Comparison of ENCODE assay signal across 11 mouse cellular contexts in genomic region chr16:35024300-35024699, GRCm38 (mm10). TPM values are rescaled to one million over a fixed set of nuclear protein-coding genes. Genes with fewer than 3 reads are reported as not detected.
DNase-seq lines count a peak whose midpoint lies in the region; ATAC-seq and TF ChIP-seq lines count a peak whose summit lies in the region.
"Had no signal": no experiment of that assay in that cellular context is flagged by ENCODE, and none has a peak within 500 bp of the region (broad histone marks: within the 10 kb centered on the region; RNA-seq: fewer than 3 reads in every experiment).

No protein-coding gene starts in this region.

- no peak for DNase-seq in forebrain, postnatal 0 days
- DNase-seq in midbrain, postnatal 0 days (ENCODE audit: low spot score), result peak; percentile 19
- peak; percentile 45 for DNase-seq in induced T-regulatory cell, adult 2 months (ENCODE audit: low read depth)
- DNase-seq in thymus, postnatal 4 days, result peak; percentile 21
- DNase-seq in c-Kit-positive CD71-positive TER-119-positive erythroid progenitor cells, embryonic 14.5 days (ENCODE audit: low spot score), result no peak
- no peak for DNase-seq in gastrocnemius, postnatal 10 days

- TF ChIP-seq CTCF in forebrain, postnatal 0 days (IDR thresholded peaks at IDR 0.05; ENCODE audit: low read depth), result peak; percentile 44; the same call in 1 of the 2 replicates
- TF ChIP-seq CTCF in midbrain, postnatal 0 days (IDR thresholded peaks at IDR 0.05), result peak; percentile 45

- H3K9me3 ChIP-seq in forebrain, postnatal 0 days (ENCODE audit: low read length), result no peaks in the 10 kb centered on the region
- no peaks in the 10 kb centered on the region for H3K9me3 ChIP-seq in forebrain, embryonic 16.5 days (ENCODE audit: control insufficient read depth, low read length)
- H3K9me3 ChIP-seq in midbrain, postnatal 0 days (ENCODE audit: low read length), result no peaks in the 10 kb centered on the region
- no peaks in the 10 kb centered on the region for H3K9me3 ChIP-seq in midbrain, embryonic 16.5 days (replicated peaks; ENCODE audit: control insufficient read depth, low read length, poor library complexity, severe bottlenecking)
- H3K9me3 ChIP-seq: G1E; lung, embryonic 15.5 days; midbrain, embryonic 12.5 days had no signal

- no peak overlapping the region for H3K4me2 ChIP-seq in forebrain, postnatal 0 days (ENCODE audit: low read depth)
- no peak overlapping the region for H3K4me2 ChIP-seq in forebrain, embryonic 16.5 days (ENCODE audit: low read length)
- no peak overlapping the region for H3K4me2 ChIP-seq in midbrain, postnatal 0 days (ENCODE audit: low read depth, low read length, poor library complexity, severe bottlenecking)
- H3K4me2 ChIP-seq in midbrain, embryonic 16.5 days (ENCODE audit: low read length), result no peak overlapping the region
- H3K4me2 ChIP-seq: lung, embryonic 15.5 days; midbrain, embryonic 12.5 days had no signal

- H3K9ac ChIP-seq in forebrain, postnatal 0 days, result no peak overlapping the region
- no peak overlapping the region for H3K9ac ChIP-seq in forebrain, embryonic 16.5 days (replicated peaks; ENCODE audit: low read depth, low read length)
- no peak overlapping the region for H3K9ac ChIP-seq in midbrain, postnatal 0 days (replicated peaks; ENCODE audit: low read length, poor library complexity, severe bottlenecking)
- no peak overlapping the region for H3K9ac ChIP-seq in midbrain, embryonic 16.5 days (ENCODE audit: low read depth, low read length)
- H3K9ac ChIP-seq: lung, embryonic 15.5 days; midbrain, embryonic 12.5 days had no signal

- 85% methylated on average over 5 of the region's 5 CpGs for WGBS in forebrain, postnatal 0 days
- 88% methylated on average over 5 of the region's 5 CpGs for WGBS in forebrain, embryonic 16.5 days
- WGBS in midbrain, postnatal 0 days, result 88% methylated on average over 5 of the region's 5 CpGs
- 89% methylated on average over 5 of the region's 5 CpGs for WGBS in midbrain, embryonic 16.5 days

- H3K4me1 ChIP-seq in forebrain, postnatal 0 days (ENCODE audit: insufficient read depth), result peaks cover 3% of the 10 kb centered on the region; the same call in 1 of the 2 replicates
- H3K4me1 ChIP-seq in forebrain, embryonic 16.5 days (replicated peaks; ENCODE audit: control insufficient read depth, insufficient read depth, low read length), result peaks cover 8% of the 10 kb centered on the region
- H3K4me1 ChIP-seq in midbrain, postnatal 0 days (ENCODE audit: insufficient read depth, low read length), result no peaks in the 10 kb centered on the region
- H3K4me1 ChIP-seq in midbrain, embryonic 16.5 days (ENCODE audit: control insufficient read depth, insufficient read depth, low read length), result peaks cover 8% of the 10 kb centered on the region; the same call in 1 of the 2 replicates
- H3K4me1 ChIP-seq: midbrain, embryonic 12.5 days had no signal

- H3K27me3 ChIP-seq in forebrain, postnatal 0 days (ENCODE audit: insufficient read depth, low read length), result peaks cover 5% of the 10 kb centered on the region; the same call in 1 of the 2 replicates
- peaks cover 14% of the 10 kb centered on the region for H3K27me3 ChIP-seq in forebrain, embryonic 16.5 days (replicated peaks; ENCODE audit: control insufficient read depth, insufficient read depth, low read length)
- H3K27me3 ChIP-seq in midbrain, postnatal 0 days (ENCODE audit: insufficient read depth, low read length), result peaks cover 4% of the 10 kb centered on the region; the same call in 1 of the 2 replicates
- H3K27me3 ChIP-seq in midbrain, embryonic 16.5 days (ENCODE audit: control insufficient read depth, insufficient read depth, low read depth, low read length), result peaks cover 8% of the 10 kb centered on the region

- ATAC-seq in forebrain, postnatal 0 days, result no peak
- ATAC-seq in forebrain, embryonic 16.5 days, result no peak
- no peak for ATAC-seq in midbrain, postnatal 0 days (ENCODE audit: low FRiP score)
- ATAC-seq in midbrain, embryonic 16.5 days, result no peak

- H3K27ac ChIP-seq in forebrain, postnatal 0 days (ENCODE audit: low read depth, low read length), result no peak overlapping the region
- H3K27ac ChIP-seq in forebrain, embryonic 16.5 days (ENCODE audit: low read length), result no peak overlapping the region
- H3K27ac ChIP-seq in midbrain, postnatal 0 days (ENCODE audit: low read depth, low read length), result no peak overlapping the region
- H3K27ac ChIP-seq in midbrain, embryonic 16.5 days (ENCODE audit: low read length), result no peak overlapping the region
- H3K27ac ChIP-seq: lung, embryonic 15.5 days; midbrain, embryonic 12.5 days had no signal

- peaks cover 10% of the 10 kb centered on the region for H3K36me3 ChIP-seq in forebrain, postnatal 0 days (ENCODE audit: insufficient read depth)
- peaks cover 3% of the 10 kb centered on the region; the same call in 1 of the 2 replicates for H3K36me3 ChIP-seq in forebrain, embryonic 16.5 days (ENCODE audit: control insufficient read depth, insufficient read depth)
- H3K36me3 ChIP-seq in midbrain, postnatal 0 days (ENCODE audit: insufficient read depth, low read length), result peaks cover 4% of the 10 kb centered on the region; the same call in 1 of the 2 replicates
- H3K36me3 ChIP-seq in midbrain, embryonic 16.5 days (ENCODE audit: control insufficient read depth, insufficient read depth, low read length), result peaks cover 7% of the 10 kb centered on the region

- no peak overlapping the region for H3K4me3 ChIP-seq in forebrain, postnatal 0 days (ENCODE audit: low read depth, low read length)
- H3K4me3 ChIP-seq in forebrain, embryonic 16.5 days (replicated peaks; ENCODE audit: low read length), result no peak overlapping the region
- H3K4me3 ChIP-seq in midbrain, postnatal 0 days (ENCODE audit: low read depth, low read length), result no peak overlapping the region
- H3K4me3 ChIP-seq in midbrain, embryonic 16.5 days (ENCODE audit: low read depth, low read length), result no peak overlapping the region
- H3K4me3 ChIP-seq: lung, embryonic 15.5 days; midbrain, embryonic 12.5 days had no signal

RNA-seq across cellular contexts. Expression of gene Hacd2, which starts 2.1 kb away (rescaled TPM):
- total RNA-seq in forebrain, postnatal 0 days (2014; rRNA removed), result 13.5 and 13.9 TPM in 2 replicates
- polyA plus RNA-seq in forebrain, postnatal 0 days (2015; fragmentation: Nextera tagmentation; extraction: Ambion mirVana), result 46.3 and 50.4 TPM in 2 replicates
- 39.1 and 39.8 TPM in 2 replicates for polyA plus RNA-seq in forebrain, embryonic 16.5 days (2015; fragmentation: Nextera tagmentation; extraction: Ambion mirVana)
- total RNA-seq in midbrain, postnatal 0 days (2014; rRNA removed), result 14.6 and 28.4 TPM in 2 replicates
- polyA plus RNA-seq in midbrain, postnatal 0 days (2015; fragmentation: Nextera tagmentation; extraction: Ambion mirVana), result 48.4 and 49.4 TPM in 2 replicates
- 40.4 and 44.0 TPM in 2 replicates for polyA plus RNA-seq in midbrain, embryonic 16.5 days (2015; fragmentation: Nextera tagmentation; extraction: Ambion mirVana)
- total RNA-seq in gastrocnemius, postnatal 10 days (2021), result 1 to 10 TPM; 3.2 to 4.8 TPM

Comparison
In these comparisons a context has a peak if more than half of its experiments do, and no peak if none do; other contexts are left out.
1. DNase-seq: peak in midbrain, postnatal 0 days (single experiment), induced T-regulatory cell, adult 2 months (single experiment) and thymus, postnatal 4 days (single experiment); none in forebrain, postnatal 0 days (single experiment), c-Kit-positive CD71-positive TER-119-positive erythroid progenitor cells, embryonic 14.5 days (single experiment) and gastrocnemius, postnatal 10 days (single experiment).